Mouse (Mus musculus): ENCODE measurements at regions not wholly inside any gene's neighbourhood (a gene's known extent, or its start where the extent isn't known, plus 50 kb on each side); places are given as distances from the start of the nearest gene placed in this dataset.

DNA sequence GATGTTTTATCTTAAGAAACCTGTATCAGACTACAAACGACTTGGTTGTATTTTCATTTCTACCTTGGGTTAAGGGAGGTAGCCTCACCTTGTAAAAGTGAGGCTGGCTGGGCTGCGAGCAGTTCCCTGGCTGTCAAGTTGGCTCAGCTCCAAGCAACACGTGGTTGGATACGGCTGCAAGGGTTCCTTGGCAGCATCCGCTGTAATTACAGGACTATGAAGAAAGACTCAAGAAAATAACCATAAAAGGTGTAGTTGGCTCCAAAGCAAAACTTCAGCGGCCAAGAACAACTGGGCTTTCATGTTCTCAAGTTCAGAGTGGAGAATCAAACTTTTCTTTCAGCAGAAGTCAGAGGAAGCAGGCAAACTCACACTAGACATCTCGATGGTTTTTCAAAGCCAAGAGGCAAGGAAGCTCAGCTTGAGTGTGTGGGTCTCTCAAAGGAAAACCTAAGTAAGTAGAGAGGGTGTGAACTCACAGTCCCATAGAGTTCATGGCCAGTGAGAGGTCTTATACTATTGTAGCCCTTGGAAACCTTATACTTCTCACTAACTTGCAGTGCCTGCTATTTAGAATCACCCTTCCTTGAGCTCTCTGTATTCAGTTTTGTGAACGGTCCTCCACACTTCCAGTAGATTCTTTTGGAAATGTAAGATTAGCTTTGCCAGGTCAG, 676.1 kb downstream of the Egfem1 start:
- DNase-seq = peak; percentile 25 to 46
- intact Hi-C loops (cut with DNase I) = no loop called here
